Mouse (Mus musculus) G1E (cell line): ENCODE data around the gene Lrrc3. TPM values are rescaled to one million over a fixed set of nuclear protein-coding genes. Genes with fewer than 3 reads are reported as not detected.

Experiments used
- ATAC-seq: 2 replicates; pipeline ENCODE4 v1.8.0; 2016; ENCODE audit warnings: mild to moderate bottlenecking; ENCODE audit not compliant: insufficient number of reproducible peaks, poor library complexity, low FRiP score, severe bottlenecking; ENCODE audit errors: extremely low read depth
- DNase-seq: peaks from one replicate; pipeline ENCODE4 v3.0.0; 2012; ENCODE audit warnings: low spot score
- H3K27me3 ChIP-seq: 2 replicates; pipeline ENCODE4 v1.6.1; 2012; ENCODE audit warnings: mild to moderate bottlenecking, low read length, inconsistent platforms; ENCODE audit not compliant: insufficient read depth
- H3K36me3 ChIP-seq: replicated peaks from 2 replicates; pipeline ENCODE3; 2012; ENCODE audit warnings: mild to moderate bottlenecking, inconsistent platforms
- H3K4me1 ChIP-seq: 2 replicates; pipeline ENCODE4 v1.6.1; 2012; ENCODE audit warnings: low read depth, low read length, inconsistent platforms, mixed read lengths; ENCODE audit not compliant: insufficient read depth
- H3K4me3 ChIP-seq: 2 replicates; pipeline ENCODE4 v1.5.1; 2012; ENCODE audit warnings: low read depth, mild to moderate bottlenecking, inconsistent platforms, low read length, moderate library complexity, mixed read lengths
- H3K9me3 ChIP-seq: replicated peaks from 2 replicates; pipeline ENCODE4 v1.6.1; 2012; ENCODE audit warnings: inconsistent platforms
- CTCF ChIP-seq: IDR thresholded peaks from 2 replicates; pipeline ENCODE4 v1.5.1; 2012; ENCODE audit warnings: low read depth, low read length, inconsistent platforms, mixed read lengths
- GATA1 ChIP-seq: IDR thresholded peaks from 2 replicates; pipeline ENCODE4 v1.6.1; 2012; ENCODE audit warnings: borderline replicate concordance, low read length, inconsistent platforms, mixed read lengths
- GATA2 ChIP-seq: IDR thresholded peaks from 2 replicates; pipeline ENCODE4 v1.6.1; 2012; ENCODE audit warnings: low read depth, low read length, inconsistent platforms, borderline replicate concordance
- POLR2AphosphoS5 ChIP-seq: IDR thresholded peaks from 2 replicates; pipeline ENCODE4 v1.6.1; 2012; ENCODE audit warnings: low read depth, low read length, inconsistent platforms; ENCODE audit not compliant: insufficient replicate concordance
- TAL1 ChIP-seq: conservative IDR thresholded peaks from 2 replicates; pipeline ENCODE4 v1.6.1; 2012; ENCODE audit warnings: low read depth, low read length, inconsistent platforms, mixed read lengths
- polyA plus RNA-seq: library from polyadenylated mRNA; stranded (reverse); fragments of >175 nt; gene quantifications from 2 replicates; pipeline ENCODE4 v1.2.3, GENCODE M21; 2012
- total RNA-seq, 2 experiments: library from RNA; stranded (forward) in 1 of 2; stranded (reverse) in 1 of 2; fragments of 200-1000 nt in 1 of 2; fragments of >200 nt in 1 of 2; fragmentation: Nextera tagmentation in 1 of 2; gene quantifications; 2 replicates each; pipeline ENCODE4 v1.2.3; 2014 to 2017

Lrrc3 gene
- total and polyA plus RNA-seq, 3 experiments: 0.05 TPM; not detected in 2

DNA sequence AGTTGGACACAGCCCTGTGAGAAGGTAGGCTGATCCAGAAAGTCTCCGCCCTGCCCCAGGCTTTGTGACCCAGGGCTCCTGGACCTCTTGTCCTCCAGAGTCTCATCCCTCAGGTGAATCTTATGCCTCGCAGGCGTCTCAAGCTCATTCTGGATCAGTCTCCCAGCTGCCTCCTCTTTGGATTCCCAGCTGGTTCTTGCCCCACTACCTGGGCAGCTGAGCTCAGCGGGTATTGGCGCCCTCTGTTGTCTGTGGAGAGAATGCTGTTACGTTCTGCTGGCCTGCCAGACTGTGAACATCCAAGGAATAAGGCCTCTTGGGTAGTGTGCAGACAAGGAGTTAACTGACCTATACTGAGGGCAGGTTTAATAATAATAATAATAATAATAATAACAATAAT lies 23.4 kb downstream of the Lrrc3 start:
- no peak for ATAC-seq
- H3K36me3 ChIP-seq: no peaks in the 10 kb centered on the region
- H3K4me3 ChIP-seq: no peak overlapping the region
- no peak for TF ChIP-seq POLR2AphosphoS5
- no peak for TF ChIP-seq CTCF
- no peak for TF ChIP-seq TAL1
- TF ChIP-seq GATA1: no peak
- TF ChIP-seq GATA2: no peak
- H3K27me3 ChIP-seq: no peaks in the 10 kb centered on the region
- no peaks in the 10 kb centered on the region for H3K9me3 ChIP-seq
- DNase-seq: no peak
- H3K4me1 ChIP-seq: no peaks in the 10 kb centered on the region

DNA sequence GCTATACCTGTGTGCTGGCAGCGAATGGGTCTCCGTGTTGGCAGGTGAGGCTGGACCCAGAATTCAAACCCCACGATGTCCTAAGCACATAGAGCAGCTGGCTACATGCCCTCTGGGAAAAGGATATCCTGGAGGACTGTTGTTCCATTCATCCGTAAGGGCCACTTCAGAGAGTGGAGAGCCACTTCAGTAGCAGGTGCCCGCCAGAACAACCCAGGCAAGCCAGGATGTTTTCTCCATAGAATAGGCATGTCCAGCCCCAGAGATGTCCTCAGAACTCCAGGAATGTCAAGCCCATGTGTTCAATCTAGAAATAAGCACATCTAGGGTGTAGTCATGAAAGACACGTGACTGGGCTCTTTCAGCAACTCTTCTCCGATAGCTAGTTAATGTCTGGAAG lies 32.7 kb downstream of the Lrrc3 start:
- DNase-seq: no peak

DNA sequence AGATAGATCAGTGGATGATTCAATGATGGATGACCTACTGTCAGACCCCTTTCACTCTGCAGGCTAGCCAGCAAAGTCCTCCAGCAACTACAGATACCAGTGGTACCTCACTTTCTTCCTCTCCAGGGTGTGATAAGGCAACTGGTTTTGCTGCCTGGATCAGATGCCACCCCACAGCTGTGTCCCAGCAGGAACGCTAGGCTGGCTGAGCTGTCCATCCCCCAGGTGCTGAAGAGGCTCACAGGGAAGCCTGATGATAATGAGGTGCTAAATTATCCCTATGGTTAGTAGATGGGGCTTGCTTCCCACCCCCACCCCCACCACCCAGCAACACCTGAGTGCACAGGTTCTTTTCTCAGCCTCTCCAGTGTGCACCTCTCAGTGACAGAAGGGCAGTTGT lies 34.8 kb downstream of the Lrrc3 start:
- H3K4me1 ChIP-seq: no peaks in the 10 kb centered on the region
- DNase-seq (no peak), ATAC-seq (no peak)
- no peaks in the 10 kb centered on the region for H3K27me3 ChIP-seq
- peaks cover 4% of the 10 kb centered on the region; the same call in 1 of the 2 replicates for H3K9me3 ChIP-seq
- no peaks in the 10 kb centered on the region for H3K36me3 ChIP-seq
- H3K4me3 ChIP-seq: no peak overlapping the region
- no peak for TF ChIP-seq GATA1
- TF ChIP-seq GATA2: no peak
- no peak for TF ChIP-seq CTCF
- no peak for TF ChIP-seq TAL1
- TF ChIP-seq POLR2AphosphoS5: no peak

More for the DNA sequence above, 32.7 kb downstream of the Lrrc3 start:
- Histone ChIP-seq H3K9me3 (peaks cover 4% of the 10 kb centered on the region; the same call in 1 of the 2 replicates), H3K27me3 (no peaks in the 10 kb centered on the region), H3K36me3 (no peaks in the 10 kb centered on the region), H3K4me1 (no peaks in the 10 kb centered on the region), H3K4me3 (no peak overlapping the region)
- TF ChIP-seq GATA1: no peak
- TF ChIP-seq TAL1: no peak
- no peak for TF ChIP-seq CTCF
- no peak for TF ChIP-seq POLR2AphosphoS5
- TF ChIP-seq GATA2: no peak
- no peak for ATAC-seq

DNA sequence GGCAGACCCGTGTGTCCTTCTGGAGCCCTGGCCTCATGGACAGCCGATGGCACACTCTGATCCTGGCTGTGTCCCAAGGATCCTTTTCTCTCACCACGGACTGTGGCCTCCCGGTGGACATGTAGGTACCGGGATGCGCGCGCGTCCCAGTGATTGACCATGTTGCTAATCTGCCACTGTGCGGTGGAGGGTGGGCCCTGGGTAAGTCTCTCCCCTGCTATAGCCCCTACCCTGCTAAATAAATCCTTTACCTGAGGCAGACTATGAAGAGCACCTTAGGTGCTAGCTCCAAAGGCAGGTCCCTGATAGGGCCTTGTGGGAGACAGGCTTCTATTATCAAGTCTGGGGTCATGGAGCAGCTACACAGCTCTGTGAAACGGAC lies 37.6 kb downstream of the Lrrc3 start:
- DNase-seq (no peak), ATAC-seq (no peak)
- H3K4me3 ChIP-seq: no peak overlapping the region
- H3K9me3 ChIP-seq: no peaks in the 10 kb centered on the region
- H3K27me3 ChIP-seq: no peaks in the 10 kb centered on the region; the same call in 1 of the 2 replicates
- TF ChIP-seq GATA1: no peak
- no peak for TF ChIP-seq GATA2
- TF ChIP-seq CTCF: no peak
- TF ChIP-seq POLR2AphosphoS5: no peak
- TF ChIP-seq TAL1: no peak
- no peaks in the 10 kb centered on the region for H3K36me3 ChIP-seq
- no peaks in the 10 kb centered on the region for H3K4me1 ChIP-seq

DNA sequence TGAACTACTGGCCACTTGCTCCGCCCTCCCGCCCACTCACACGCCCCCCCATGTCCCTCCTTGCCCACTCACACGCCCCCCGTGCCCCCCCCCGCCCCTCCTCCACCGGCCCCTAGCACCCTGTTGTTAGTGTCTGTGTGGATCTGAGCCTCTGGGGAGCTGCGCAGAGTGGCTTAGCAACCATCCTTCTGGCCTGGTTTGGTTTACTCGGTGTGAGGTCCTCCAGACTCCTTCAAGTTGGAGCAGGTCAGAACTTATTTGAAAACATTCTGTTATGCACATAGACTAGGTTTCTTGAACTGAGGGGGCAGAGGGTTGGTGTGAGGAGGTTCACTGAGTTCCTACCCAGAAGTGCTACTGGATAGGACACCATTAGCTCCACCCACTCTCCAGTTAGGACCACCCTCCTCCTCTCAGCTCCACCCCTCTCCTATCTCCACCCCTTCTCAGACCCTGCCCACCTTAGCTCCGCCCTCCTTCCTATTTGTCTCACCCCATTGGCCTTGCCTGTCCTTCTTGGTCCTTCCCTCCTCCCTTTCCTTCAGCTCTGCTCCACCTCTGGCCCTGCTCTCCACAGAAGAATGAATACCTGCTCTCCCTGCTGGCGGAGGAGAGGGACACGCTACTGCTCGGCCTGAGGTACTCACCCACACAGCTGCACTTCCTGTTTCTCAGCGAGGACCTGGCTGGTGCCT lies 38.1 kb downstream of the Lrrc3 start:
- no peak for TF ChIP-seq GATA2
- no peak for TF ChIP-seq CTCF
- TF ChIP-seq POLR2AphosphoS5: no peak
- TF ChIP-seq TAL1: no peak
- no peak for TF ChIP-seq GATA1
- Histone ChIP-seq H3K9me3 (no peaks in the 10 kb centered on the region), H3K36me3 (no peaks in the 10 kb centered on the region), H3K27me3 (no peaks in the 10 kb centered on the region; the same call in 1 of the 2 replicates), H3K4me3 (no peak overlapping the region), H3K4me1 (no peaks in the 10 kb centered on the region)
- no peak for ATAC-seq
- no peak for DNase-seq

DNA sequence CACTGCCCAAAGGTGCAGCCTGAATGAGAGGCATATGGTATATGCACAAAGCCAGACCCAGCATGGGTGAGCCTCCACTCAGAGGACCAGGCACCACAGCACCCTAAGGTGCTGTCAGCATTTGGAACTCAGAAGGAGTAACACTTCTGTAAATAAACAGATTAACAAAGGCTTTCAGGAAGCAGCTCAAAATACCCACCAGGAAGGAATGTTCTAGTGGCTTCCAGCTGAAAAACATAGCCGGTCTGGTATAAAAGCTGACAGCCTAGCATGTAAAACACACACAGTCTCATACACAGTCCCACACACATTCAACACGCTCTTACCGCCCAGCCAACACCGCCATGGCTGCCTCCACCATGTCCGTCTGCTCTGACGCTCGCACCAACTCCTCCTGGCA lies 40.7 kb downstream of the Lrrc3 start, which contains the start of gene Gm3285:
Gene Gm3285, plus strand, starts transcription at position 301 of the 400 bp plus-strand sequence.
- Histone ChIP-seq H3K4me1 (no peaks in the 10 kb centered on the region), H3K27me3 (no peaks in the 10 kb centered on the region; the same call in 1 of the 2 replicates), H3K9me3 (no peaks in the 10 kb centered on the region), H3K36me3 (no peaks in the 10 kb centered on the region), H3K4me3 (no peak within 1 kb of the TSS)
- no peak for DNase-seq
- TF ChIP-seq GATA1 (no peak), CTCF (no peak), POLR2AphosphoS5 (no peak), TAL1 (no peak), GATA2 (no peak)
- no peak for ATAC-seq
